Mouse (Mus musculus) liver, embryonic 11.5 days (tissue): ENCODE measurements at regions not wholly inside any gene's neighbourhood (a gene's known extent, or its start where the extent isn't known, plus 50 kb on each side); places are given as distances from the start of the nearest gene placed in this dataset.
A peak's percentile ranks its signal among the peaks of the same experiment; 100 is the strongest.
"Not testable (repeated sequence)": the region's sequence is repeated elsewhere in the genome, so short reads cannot be mapped to it uniquely, and the experiment has no call there.

ENCODE experiments used
- ATAC-seq: fragments of 200-750 bp; cut with Nextera tagmentation; replicated peaks from 2 replicates; pipeline ENCODE4 v1.8.0; 2017; ENCODE audit warnings: moderate number of reproducible peaks, mild to moderate bottlenecking, moderate TSS enrichment, moderate library complexity; ENCODE audit not compliant: low FRiP score
- DNase-seq: peaks from one replicate; pipeline ENCODE4 v3.0.0-alpha.2; 2017; ENCODE audit warnings: low spot score
- H3K27ac ChIP-seq: fragments of 300-500 bp; sonication (generic); 2 replicates; pipeline ENCODE4 v1.5.1; 2014; ENCODE audit warnings: mild to moderate bottlenecking, low read depth, low read length, control low read depth
- H3K27me3 ChIP-seq: fragments of 300-500 bp; sonication (generic); replicated peaks from 2 replicates; pipeline ENCODE4 v1.6.1; 2014; ENCODE audit warnings: low read length, mixed read lengths; ENCODE audit not compliant: control insufficient read depth, insufficient read depth
- H3K36me3 ChIP-seq: fragments of 300-500 bp; sonication (generic); 2 replicates; pipeline ENCODE4 v1.6.1; 2014; ENCODE audit warnings: mild to moderate bottlenecking, low read length, moderate library complexity, mixed read lengths; ENCODE audit not compliant: control insufficient read depth, insufficient read depth
- H3K4me1 ChIP-seq: fragments of 300-500 bp; sonication (generic); replicated peaks from 2 replicates; pipeline ENCODE4 v1.6.1; 2014; ENCODE audit warnings: low read length, mixed read lengths; ENCODE audit not compliant: control insufficient read depth, insufficient read depth
- H3K4me2 ChIP-seq: fragments of 300-500 bp; sonication (generic); 2 replicates; pipeline ENCODE4 v1.6.1; 2014; ENCODE audit warnings: mild to moderate bottlenecking, control low read depth, moderate library complexity
- H3K4me3 ChIP-seq: fragments of 300-500 bp; sonication (generic); 2 replicates; pipeline ENCODE4 v1.5.1; 2014; ENCODE audit warnings: low read depth, low read length, control low read depth
- H3K9ac ChIP-seq: fragments of 300-500 bp; sonication (generic); 2 replicates; pipeline ENCODE4 v1.6.1; 2014; ENCODE audit warnings: low read depth, low read length, control low read depth
- H3K9me3 ChIP-seq: fragments of 300-500 bp; sonication (generic); 2 replicates; pipeline ENCODE4 v1.6.1; 2016; ENCODE audit warnings: low read length, inconsistent platforms, mixed read lengths; ENCODE audit not compliant: control insufficient read depth
- WGBS: fragments of 180-500 bp; shearing (Covaris S2); extraction: QIAGEN DNeasy Blood & Tissue Kit; methylation state at CpG from one replicate; pipeline ENCODE4 v1.1.7; 2014; 5-methylcytosine and 5-hydroxymethylcytosine counted together

DNA sequence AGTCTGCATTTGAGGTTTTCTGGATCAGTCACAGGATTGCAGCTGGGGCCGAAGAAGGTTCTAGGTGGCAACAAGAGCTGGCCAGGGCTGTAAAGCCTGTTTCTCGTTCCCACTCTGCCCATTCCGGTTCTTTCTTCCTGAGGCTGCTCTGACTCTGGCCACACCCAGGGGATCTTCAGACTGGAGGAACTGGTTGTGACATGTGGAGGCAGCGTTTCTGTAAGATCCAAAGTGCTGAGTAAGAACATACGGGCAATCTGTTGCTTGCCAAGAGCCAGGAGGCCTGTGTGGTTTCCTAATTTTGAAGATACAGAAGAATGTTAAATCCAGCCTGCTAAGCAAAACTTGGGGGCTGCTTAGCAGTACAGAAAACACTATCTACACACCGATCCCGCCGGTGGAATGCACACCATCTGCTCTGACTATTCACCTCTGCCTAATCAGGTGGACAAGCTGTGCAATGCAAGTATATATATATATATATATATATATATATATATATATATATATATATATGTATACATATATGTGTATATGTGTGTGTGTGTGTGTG lies 99.3 kb upstream of the Bmp2k start:
- peak; percentile 66 for ATAC-seq
- no peaks in the 10 kb centered on the region for H3K36me3 ChIP-seq
- H3K4me3 ChIP-seq = no peak overlapping the region
- 0 out of 2 replicates have a peak, but pooled peaks cover 2% of the 10 kb centered on the region for H3K4me1 ChIP-seq
- 45% methylated on average over 8 of the region's 8 CpGs for WGBS
- H3K27ac ChIP-seq = no peak overlapping the region
- H3K9me3 ChIP-seq = no peaks in the 10 kb centered on the region
- no peaks in the 10 kb centered on the region for H3K27me3 ChIP-seq
- DNase-seq = no peak
- H3K9ac ChIP-seq = no peak overlapping the region
- H3K4me2 ChIP-seq = no peak overlapping the region

DNA sequence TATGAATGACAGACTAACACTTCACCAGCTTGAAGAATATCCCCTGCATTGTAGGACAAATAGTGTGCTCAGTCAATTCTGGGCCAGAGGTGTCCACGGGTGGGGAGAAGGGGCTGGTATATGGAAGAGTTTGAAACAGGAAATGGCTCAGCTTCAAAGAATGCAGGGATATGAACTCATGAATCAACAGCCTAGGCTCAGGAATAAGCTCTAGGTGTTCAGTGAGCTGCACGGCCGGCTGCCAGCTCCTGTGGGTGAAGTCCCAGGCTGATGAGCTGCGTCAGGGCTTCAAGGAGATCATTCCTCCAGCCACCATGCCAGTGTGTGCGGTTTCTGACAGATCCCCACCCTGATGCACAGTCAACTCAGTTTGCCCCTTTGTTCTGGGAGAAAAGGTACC lies 98.8 kb upstream of the Bmp2k start:
- Histone ChIP-seq H3K4me3 (no peak overlapping the region), H3K36me3 (no peaks in the 10 kb centered on the region), H3K9ac (no peak overlapping the region), H3K9me3 (no peaks in the 10 kb centered on the region), H3K4me2 (no peak overlapping the region), H3K27me3 (no peaks in the 10 kb centered on the region), H3K4me1 (0 out of 2 replicates have a peak, but pooled peaks cover 2% of the 10 kb centered on the region), H3K27ac (no peak overlapping the region)
- ATAC-seq (no peak), DNase-seq (no peak)
- 66% methylated on average over 5 of the region's 5 CpGs for WGBS

DNA sequence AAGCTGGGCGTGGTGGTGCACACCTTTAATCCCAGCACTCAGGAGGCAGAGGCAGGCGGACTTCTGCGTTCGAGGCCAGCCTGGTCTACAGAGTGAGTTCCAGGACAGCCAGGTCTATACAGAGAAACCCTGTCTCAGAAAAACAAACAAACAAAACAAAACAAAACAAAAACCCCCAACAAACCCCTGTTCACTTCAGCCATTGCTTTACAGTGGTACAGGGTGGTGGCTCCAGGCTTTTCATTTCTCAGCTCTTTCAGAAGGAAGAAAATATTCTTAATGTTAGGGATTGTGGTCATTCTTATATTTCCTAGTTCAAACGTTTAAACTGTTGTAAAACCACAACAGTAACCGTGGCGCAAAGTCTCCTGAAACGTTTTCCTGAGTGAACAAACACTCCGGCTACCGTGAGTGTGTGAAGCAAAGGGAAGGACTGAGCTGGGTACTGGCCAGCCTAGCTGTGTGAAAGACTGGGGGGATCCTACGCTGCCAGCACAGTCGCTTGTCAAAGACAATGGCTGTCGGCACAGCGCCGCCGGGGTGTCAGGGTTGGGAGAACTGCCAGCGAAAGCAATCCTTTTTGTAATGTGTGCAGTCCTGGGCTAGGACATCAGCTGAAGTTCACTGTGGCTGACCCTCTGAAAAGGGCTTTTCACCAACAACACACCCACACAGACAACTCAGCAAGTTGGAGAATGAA lies 91.8 kb upstream of the Bmp2k start:
- H3K4me1 ChIP-seq = peaks cover 8% of the 10 kb centered on the region
- 0 out of 2 replicates have a peak, but pooled peaks have one; percentile 22 for ATAC-seq
- H3K9ac ChIP-seq = peak overlapping the region; percentile 58; the same call in 1 of the 2 replicates
- no peak overlapping the region for H3K4me3 ChIP-seq
- 44% methylated on average over 17 of the region's 17 CpGs for WGBS
- peak overlapping the region; percentile 11 for H3K4me2 ChIP-seq
- no peaks in the 10 kb centered on the region for H3K36me3 ChIP-seq
- H3K9me3 ChIP-seq = no peaks in the 10 kb centered on the region
- no peaks in the 10 kb centered on the region for H3K27me3 ChIP-seq
- DNase-seq = no peak
- H3K27ac ChIP-seq = no peak overlapping the region

DNA sequence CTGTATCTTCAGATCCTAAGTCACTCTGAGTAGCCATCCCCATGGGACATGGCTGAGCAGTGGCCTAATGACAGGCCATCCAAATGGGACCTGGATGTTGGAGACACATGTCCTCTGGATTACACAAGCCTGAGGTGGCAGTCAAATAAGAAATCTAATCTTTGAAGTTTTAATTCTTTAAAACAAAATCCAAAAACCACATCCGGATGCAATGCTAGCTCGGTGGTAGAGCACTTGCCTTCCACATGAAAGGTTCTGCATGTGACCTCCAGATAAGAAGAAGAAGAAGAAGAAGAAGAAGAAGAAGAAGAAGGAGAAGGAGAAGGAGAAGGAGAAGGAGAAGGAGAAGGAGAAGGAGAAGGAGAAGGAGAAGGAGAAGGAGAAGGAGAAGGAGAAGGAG lies 89.1 kb upstream of the Bmp2k start:
- DNase-seq, H3K27ac ChIP-seq, H3K4me2 ChIP-seq, ATAC-seq, H3K27me3 ChIP-seq, H3K9ac ChIP-seq, H3K4me3 ChIP-seq, H3K9me3 ChIP-seq, H3K36me3 ChIP-seq: not testable (repeated sequence)
- WGBS = 62% methylated on average over 2 of the region's 2 CpGs
- peaks cover 20% of the 10 kb centered on the region for H3K4me1 ChIP-seq

DNA sequence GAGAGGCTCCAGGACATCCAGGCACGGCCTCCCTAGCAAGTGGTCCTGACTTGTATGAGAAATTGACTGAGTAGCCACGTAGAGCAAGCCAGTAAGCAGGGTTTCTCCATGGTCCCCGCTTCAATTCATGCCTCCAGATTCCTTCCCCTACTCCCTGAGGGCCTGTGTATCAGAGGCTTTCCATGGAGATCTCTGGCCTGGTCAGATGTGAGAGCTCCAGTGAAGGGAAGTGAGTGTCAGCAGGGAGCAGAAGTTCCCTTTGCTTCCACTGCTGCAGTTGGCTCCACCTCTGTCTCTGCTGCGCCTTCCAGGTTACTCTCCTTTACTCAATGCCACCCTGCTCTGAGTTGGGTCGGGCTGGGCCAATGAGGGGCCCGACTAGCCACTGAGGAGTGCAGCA lies 88.3 kb upstream of the Bmp2k start:
- no peak overlapping the region for H3K9ac ChIP-seq
- 71% methylated on average over 6 of the region's 6 CpGs for WGBS
- no peaks in the 10 kb centered on the region for H3K9me3 ChIP-seq
- DNase-seq = no peak
- H3K4me1 ChIP-seq = peaks cover 26% of the 10 kb centered on the region
- ATAC-seq = no peak
- no peak overlapping the region for H3K4me3 ChIP-seq
- no peaks in the 10 kb centered on the region for H3K27me3 ChIP-seq
- no peaks in the 10 kb centered on the region for H3K36me3 ChIP-seq
- H3K27ac ChIP-seq = no peak overlapping the region
- H3K4me2 ChIP-seq = no peak overlapping the region

DNA sequence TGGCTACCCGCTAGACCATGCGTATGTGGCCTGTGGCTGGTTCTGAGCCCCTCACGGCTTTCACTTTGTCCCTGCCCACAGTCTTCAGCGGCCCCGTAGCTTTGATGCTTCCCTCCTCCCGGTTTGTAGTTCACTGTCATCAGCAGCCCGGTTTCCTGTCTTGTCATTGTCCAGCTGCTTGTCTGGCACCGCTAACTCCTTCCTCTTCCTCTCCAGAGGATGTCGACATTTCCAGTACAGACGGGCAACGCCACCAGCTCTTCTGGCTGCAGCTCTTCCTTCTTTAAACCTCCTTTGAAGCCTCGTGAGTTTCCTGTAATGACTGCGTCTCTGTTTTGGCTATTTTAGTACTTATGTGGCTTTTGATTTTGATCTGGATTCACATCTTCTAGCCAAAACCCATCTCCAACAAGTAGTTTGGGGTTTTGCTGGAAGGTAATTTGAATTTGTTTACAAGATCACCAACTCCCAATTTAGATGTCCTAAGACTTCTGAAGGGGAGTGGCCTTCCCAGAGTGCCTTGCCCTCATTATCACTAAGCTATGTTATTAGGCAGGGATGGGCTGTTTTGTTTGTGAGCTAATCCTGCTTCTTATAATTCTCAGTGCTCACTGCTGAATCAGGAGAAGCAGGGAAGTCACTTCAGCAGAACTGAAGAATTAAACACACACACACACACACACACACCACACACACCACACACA lies 85.8 kb upstream of the Bmp2k start:
- Histone ChIP-seq H3K27ac (peak overlapping the region; percentile 80), H3K4me3 (peak overlapping the region; percentile 23), H3K4me2 (peak overlapping the region; percentile 61), H3K9ac (peak overlapping the region; percentile 49), H3K9me3 (no peaks in the 10 kb centered on the region), H3K4me1 (peaks cover 29% of the 10 kb centered on the region), H3K27me3 (no peaks in the 10 kb centered on the region), H3K36me3 (no peaks in the 10 kb centered on the region)
- 25% methylated on average over 13 of the region's 13 CpGs for WGBS
- DNase-seq = no peak
- peak; percentile 86 for ATAC-seq

DNA sequence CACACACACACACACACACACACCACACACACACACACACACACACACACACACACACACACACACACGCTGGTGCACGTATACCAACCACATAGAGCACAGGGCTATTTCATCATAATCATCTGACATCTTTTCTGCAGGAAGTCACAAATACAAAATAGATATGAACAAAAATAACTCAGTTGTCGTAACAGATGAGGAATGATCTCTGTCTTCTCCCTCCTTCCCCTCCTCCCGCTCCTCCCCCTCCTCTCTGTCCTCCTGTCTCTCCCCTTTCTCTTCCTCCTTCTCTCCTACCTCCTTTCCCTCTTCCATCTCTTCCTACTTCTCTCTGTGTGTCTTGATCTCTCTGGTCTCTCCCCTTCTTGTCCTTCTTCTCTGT lies 85.2 kb upstream of the Bmp2k start:
- Histone ChIP-seq H3K9ac (no peak overlapping the region), H3K36me3 (no peaks in the 10 kb centered on the region), H3K27ac (peak overlapping the region; percentile 80), H3K9me3 (no peaks in the 10 kb centered on the region), H3K27me3 (no peaks in the 10 kb centered on the region), H3K4me2 (peak overlapping the region; percentile 61), H3K4me1 (peaks cover 35% of the 10 kb centered on the region), H3K4me3 (no peak overlapping the region)
- ATAC-seq (no peak; the same call in 1 of the 2 replicates), DNase-seq (no peak)
- WGBS = 30% methylated on average over 4 of the region's 4 CpGs

DNA sequence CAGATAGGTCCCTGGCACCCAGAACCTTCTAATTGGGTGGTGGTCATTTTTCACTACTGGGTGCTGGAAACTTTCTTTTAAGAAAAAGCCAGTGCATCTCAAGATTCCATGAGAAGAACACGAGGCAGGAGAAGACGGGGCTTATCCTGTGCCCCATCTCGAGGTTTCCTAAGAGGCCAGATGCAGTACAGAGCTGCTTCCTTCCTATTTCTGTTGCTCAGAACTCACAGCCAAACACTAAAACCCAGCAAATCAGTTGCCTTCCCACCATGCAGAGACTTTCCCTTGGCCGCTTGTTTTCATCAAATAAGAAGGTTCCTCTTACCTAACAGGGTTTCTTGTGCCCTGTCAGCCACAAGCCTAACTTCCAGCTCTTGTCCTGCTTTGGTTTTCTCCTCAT lies 84.7 kb upstream of the Bmp2k start:
- no peaks in the 10 kb centered on the region for H3K9me3 ChIP-seq
- H3K4me2 ChIP-seq = peak overlapping the region; percentile 61
- H3K4me3 ChIP-seq = no peak overlapping the region
- H3K27me3 ChIP-seq = no peaks in the 10 kb centered on the region
- no peak for ATAC-seq
- 41% methylated on average over 4 of the region's 4 CpGs for WGBS
- DNase-seq = no peak
- H3K9ac ChIP-seq = no peak overlapping the region
- peaks cover 40% of the 10 kb centered on the region for H3K4me1 ChIP-seq
- peak overlapping the region; percentile 80 for H3K27ac ChIP-seq
- no peaks in the 10 kb centered on the region for H3K36me3 ChIP-seq
